Mouse (Mus musculus) adrenal gland, adult 10 weeks (tissue): ENCODE measurements around the gene Arl13b. TPM values are rescaled to one million over a fixed set of nuclear protein-coding genes. Genes with fewer than 3 reads are reported as not detected.

Experiments used
- polyA plus RNA-seq: library from polyadenylated mRNA; stranded (reverse); fragments of 350-450 nt; fragmentation: Illumina TruSeq; extraction: RNeasy Lipid Tissue Mini Kit (QIAGEN cat#74804); gene quantifications from one replicate; pipeline ENCODE4 v1.2.3, GENCODE M21; 2014; ENCODE audit warnings: low read depth, low replicate concordance

The Arl13b gene
- polyA plus RNA-seq: 24.1 TPM

GRCm38 (mm10) chr16:62846498-62847312 is at the start of gene Arl13b:
Gene Arl13b (minus strand): TSS chr16:62847040.

GRCm38 (mm10) chr16:62854191-62855068 is 7.6 kb upstream of the Arl13b start, which contains the start of gene Pros1:
Gene Pros1 (plus strand): TSS chr16:62854307.

GRCm38 (mm10) chr16:62814491-62814890 is 32.3 kb downstream of the Arl13b start, which contains the start of gene Stx19:
Gene Stx19 (plus strand): TSS chr16:62814676.

GRCm38 (mm10) chr16:62786621-62787331 is 60.1 kb downstream of the Arl13b start, which contains the start of gene Nsun3:
Gene Nsun3 (minus strand): TSS chr16:62786818.

Other genes starting within 250 kb of the Arl13b start
- gene Nsun3, start 60.2 kb downstream of the Arl13b start, polyA plus RNA-seq: 41.7 TPM
- gene Stx19, start 32.4 kb downstream of the Arl13b start, polyA plus RNA-seq: not detected
- gene Pros1, start 7.3 kb upstream of the Arl13b start, polyA plus RNA-seq: 195 TPM